Mouse (Mus musculus) lung, adult 2 months (tissue): ENCODE measurements at regions not wholly inside any gene's neighbourhood (a gene's known extent, or its start where the extent isn't known, plus 50 kb on each side); places are given as distances from the start of the nearest gene placed in this dataset.

Experiments
- DNase-seq: peaks from one replicate; pipeline ENCODE4 v3.0.0; 2022
- H3K4me1 ChIP-seq: fragments of 200-500 bp; 2 replicates; pipeline ENCODE4 v1.6.1; 2011; ENCODE audit warnings: low read length; ENCODE audit not compliant: control insufficient read depth, insufficient read depth
- H3K4me3 ChIP-seq: fragments of 200-500 bp; replicated peaks from 2 replicates; pipeline ENCODE3; 2011; ENCODE audit warnings: low read depth, mild to moderate bottlenecking, control low read depth, low read length; ENCODE audit errors: extremely low read depth
- CTCF ChIP-seq: fragments of 200-500 bp; IDR thresholded peaks from 2 replicates; pipeline ENCODE4 v1.5.1; 2011; ENCODE audit warnings: mild to moderate bottlenecking, low read length, control low read depth; ENCODE audit not compliant: insufficient read depth
- POLR2A ChIP-seq: fragments of 200-500 bp; IDR thresholded peaks from 2 replicates; pipeline ENCODE4 v1.6.1; 2011; ENCODE audit warnings: low read depth, mild to moderate bottlenecking, control low read depth, low read length, borderline replicate concordance; ENCODE audit errors: extremely low read depth
- WGBS: fragments of 180-500 bp; shearing (Covaris S2); methylation state at CpG from one replicate; pipeline ENCODE4 v1.1.7; 2018; 5-methylcytosine and 5-hydroxymethylcytosine counted together

DNA sequence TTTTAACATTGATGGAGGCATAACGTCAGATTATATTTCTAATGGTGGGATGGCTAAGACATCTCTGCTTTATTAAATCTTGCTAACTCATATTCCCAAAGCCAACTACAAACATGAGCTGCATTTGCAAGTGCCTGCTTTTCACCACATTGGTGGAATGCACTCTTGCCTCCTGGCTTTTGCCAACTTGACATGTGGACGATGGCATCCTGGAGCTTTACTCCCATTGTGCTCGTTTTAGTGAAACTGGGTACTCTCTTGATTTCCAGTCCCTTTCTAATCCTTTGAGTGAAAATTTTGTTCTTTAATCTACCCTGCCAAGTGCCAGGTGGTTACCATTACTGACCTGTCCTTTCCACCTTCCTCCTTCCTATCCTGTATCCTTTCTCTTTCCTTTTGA is 265.8 kb upstream of the Klf12 start:
- TF ChIP-seq CTCF: no peak
- TF ChIP-seq POLR2A: no peak
- H3K4me1 ChIP-seq: no peaks in the 10 kb centered on the region
- WGBS: 86% methylated on average over 3 of the region's 3 CpGs

DNA sequence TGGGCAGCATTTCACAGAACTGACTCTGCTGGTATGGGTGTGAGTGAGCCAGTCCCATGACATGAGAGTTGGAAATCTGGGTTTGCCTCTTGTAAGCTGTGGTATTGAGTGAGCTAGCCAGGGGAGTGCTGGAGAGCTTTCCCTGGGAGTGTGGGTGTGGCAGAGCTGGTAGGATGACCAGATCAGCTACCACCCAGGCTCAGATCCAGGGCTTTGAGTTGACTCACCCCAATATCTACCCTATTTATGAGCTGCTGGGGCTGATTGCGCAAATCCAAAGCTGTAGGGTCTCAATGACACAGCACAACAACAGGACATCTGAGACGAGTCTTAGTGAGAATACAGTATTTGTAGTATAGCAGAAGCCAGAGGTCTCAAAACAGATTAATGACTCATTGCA is 245.7 kb upstream of the Klf12 start:
- TF ChIP-seq POLR2A (no peak), CTCF (no peak)
- no peak overlapping the region for H3K4me3 ChIP-seq
- DNase-seq: no peak
- 68% methylated on average over 2 of the region's 2 CpGs for WGBS
- no peaks in the 10 kb centered on the region for H3K4me1 ChIP-seq

More for the DNA sequence above, 265.8 kb upstream of the Klf12 start:
- no peak overlapping the region for H3K4me3 ChIP-seq
- no peak for DNase-seq

DNA sequence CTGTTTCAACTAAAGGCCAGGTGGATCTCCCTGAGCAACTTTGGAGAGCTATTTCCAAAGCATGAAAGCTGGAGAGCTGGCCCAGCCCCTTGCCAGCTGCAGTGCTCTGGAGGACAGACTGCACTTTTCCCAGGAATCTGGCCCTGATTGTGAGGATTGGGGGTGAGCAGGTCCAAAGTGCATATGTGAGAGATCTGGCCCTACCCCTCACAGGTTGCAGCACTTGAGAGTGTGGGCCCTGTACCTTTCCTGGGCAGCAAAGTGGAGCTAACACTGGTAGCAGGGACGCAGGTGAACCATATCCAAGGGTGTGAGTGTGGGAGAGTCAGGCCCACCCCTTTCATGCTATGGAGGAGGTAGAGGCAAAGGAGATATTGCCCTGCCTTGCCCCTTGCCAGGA is 245.3 kb upstream of the Klf12 start:
- Histone ChIP-seq H3K4me3 (no peak overlapping the region), H3K4me1 (no peaks in the 10 kb centered on the region)
- no peak for DNase-seq
- no peak for TF ChIP-seq CTCF
- 68% methylated on average over 1 of the region's 1 CpGs for WGBS

DNA sequence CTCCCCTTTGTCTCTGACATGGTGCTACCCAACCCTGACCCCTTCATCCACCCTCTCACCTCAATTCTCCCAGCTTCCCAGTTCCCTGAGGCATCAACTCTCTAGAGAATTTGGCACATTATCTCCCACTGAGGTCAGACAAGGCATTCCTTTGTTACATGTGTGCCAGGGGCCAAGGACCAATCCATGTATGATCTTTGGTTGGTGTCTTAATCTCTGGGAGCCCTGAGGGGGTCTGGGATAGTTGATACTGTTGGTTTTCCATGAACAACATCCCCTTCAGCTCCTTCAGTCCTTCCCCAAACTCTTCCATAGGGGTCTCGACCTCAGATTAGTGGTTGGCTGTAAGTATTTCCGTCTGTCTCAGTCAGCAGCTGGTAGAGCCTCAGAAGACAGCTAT is 224.9 kb upstream of the Klf12 start:
- H3K4me3 ChIP-seq: no peak overlapping the region
- no peaks in the 10 kb centered on the region for H3K4me1 ChIP-seq
- WGBS: 69% methylated on average over 2 of the region's 2 CpGs
- no peak for DNase-seq
- TF ChIP-seq POLR2A (no peak), CTCF (no peak)

DNA sequence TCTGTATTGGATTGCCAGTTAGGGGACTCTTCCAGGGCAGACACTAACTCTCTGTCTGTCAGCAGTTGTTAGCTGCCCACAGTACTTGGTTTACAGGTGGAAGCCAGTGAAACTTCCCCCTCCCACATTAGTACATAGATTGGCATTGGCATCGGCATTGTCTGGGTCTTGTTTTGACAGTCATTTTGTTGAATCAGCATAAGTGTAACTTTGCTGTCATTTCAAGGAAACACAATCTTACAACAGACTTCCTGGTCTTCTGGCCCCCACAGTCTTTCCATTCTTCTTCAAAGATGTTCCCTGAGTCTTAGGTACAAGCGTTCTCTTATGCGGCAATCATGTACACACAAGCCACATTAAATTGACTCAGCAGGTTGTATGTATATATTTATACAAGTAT is 223.6 kb upstream of the Klf12 start:
- WGBS: 69% methylated on average over 3 of the region's 3 CpGs
- no peaks in the 10 kb centered on the region for H3K4me1 ChIP-seq
- H3K4me3 ChIP-seq: no peak overlapping the region
- DNase-seq: no peak
- TF ChIP-seq POLR2A (no peak), CTCF (no peak)

DNA sequence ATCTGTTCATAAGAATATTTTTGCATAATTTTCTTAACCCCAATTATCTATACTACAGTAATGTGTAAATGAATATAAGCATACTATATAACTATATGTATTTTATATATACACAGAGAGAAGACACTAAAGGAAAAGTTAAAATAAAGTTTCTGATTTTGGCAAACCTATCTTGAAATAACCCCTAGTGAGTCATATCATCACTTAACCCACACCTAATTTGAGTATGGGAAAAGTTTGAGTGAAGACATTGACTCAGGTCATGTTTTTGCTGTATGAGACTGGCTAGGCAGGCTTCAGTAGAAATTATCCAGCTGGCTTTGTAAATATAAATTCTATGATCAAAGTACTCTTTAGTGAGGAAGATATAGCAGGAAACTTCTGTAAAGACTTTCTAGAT is 223.1 kb upstream of the Klf12 start:
- no peaks in the 10 kb centered on the region for H3K4me1 ChIP-seq
- no peak overlapping the region for H3K4me3 ChIP-seq
- no peak for DNase-seq
- TF ChIP-seq POLR2A (no peak), CTCF (no peak)

DNA sequence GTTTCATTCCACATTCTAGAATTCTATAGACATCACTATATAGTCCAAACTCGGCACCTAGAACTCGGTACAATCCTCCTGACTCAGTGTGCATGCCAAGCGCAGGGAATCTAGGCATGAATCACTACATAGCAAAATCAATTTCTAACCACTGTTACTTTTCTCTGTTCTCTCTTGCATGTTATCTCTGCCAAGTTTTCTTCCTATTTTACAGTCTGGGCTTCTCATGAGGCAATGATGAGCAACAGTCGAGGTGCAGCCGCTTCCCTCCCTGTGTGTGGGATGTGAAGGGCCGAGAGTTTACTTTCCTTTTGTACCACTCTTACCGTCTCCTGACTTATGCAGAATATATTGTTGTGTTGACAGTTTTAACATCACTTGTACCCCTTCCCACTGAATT is 204.4 kb upstream of the Klf12 start:
- no peak for DNase-seq
- 86% methylated on average over 7 of the region's 7 CpGs for WGBS
- H3K4me1 ChIP-seq: no peaks in the 10 kb centered on the region
- no peak for TF ChIP-seq CTCF
- TF ChIP-seq POLR2A: no peak
- H3K4me3 ChIP-seq: no peak overlapping the region

DNA sequence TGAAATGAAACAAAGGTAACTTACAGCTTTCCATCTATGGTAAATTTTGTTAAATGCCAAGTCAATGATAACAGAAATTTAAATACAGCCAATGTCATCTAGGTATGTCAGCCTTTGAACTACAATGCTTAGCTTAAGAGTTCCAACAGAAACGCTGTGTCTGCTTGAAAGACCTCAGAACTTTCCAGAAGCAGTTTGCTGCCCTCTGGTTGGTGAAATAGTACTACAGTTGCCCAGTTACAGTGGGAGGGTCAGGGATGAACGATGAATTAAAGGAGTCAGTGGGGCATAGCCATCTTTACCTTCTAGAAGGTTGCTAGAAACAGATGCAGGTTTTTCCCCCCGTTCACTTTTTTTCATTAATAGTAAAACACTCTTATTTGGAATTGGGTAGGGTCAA is 201.0 kb upstream of the Klf12 start:
- WGBS: 53% methylated on average over 3 of the region's 3 CpGs

DNA sequence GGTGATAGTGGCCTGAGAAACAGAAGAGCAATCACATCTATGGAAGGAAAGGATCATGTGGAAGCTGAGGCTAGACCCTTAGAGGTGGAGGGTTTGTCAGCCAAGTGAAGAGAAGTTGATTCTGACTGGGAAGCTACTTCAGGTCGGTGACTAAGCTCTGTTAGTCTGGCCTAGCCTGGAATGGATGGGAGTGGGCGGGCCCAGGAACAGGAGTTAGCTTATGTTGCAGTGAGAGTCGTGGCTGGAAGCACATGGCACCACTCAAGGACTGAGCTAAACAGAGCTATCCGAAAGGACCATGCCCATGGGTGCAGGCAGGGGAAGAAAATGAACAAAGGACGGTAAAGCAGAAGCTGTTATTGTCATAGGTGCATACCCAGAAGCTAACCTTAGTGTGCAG is 199.6 kb upstream of the Klf12 start:
- no peak for DNase-seq
- no peak for TF ChIP-seq POLR2A
- TF ChIP-seq CTCF: no peak
- 71% methylated on average over 5 of the region's 5 CpGs for WGBS
- Histone ChIP-seq H3K4me1 (no peaks in the 10 kb centered on the region), H3K4me3 (no peak overlapping the region)

More for the DNA sequence above, 201.0 kb upstream of the Klf12 start:
- Histone ChIP-seq H3K4me3 (no peak overlapping the region), H3K4me1 (no peaks in the 10 kb centered on the region)
- DNase-seq: no peak
- TF ChIP-seq CTCF: no peak
- TF ChIP-seq POLR2A: no peak

DNA sequence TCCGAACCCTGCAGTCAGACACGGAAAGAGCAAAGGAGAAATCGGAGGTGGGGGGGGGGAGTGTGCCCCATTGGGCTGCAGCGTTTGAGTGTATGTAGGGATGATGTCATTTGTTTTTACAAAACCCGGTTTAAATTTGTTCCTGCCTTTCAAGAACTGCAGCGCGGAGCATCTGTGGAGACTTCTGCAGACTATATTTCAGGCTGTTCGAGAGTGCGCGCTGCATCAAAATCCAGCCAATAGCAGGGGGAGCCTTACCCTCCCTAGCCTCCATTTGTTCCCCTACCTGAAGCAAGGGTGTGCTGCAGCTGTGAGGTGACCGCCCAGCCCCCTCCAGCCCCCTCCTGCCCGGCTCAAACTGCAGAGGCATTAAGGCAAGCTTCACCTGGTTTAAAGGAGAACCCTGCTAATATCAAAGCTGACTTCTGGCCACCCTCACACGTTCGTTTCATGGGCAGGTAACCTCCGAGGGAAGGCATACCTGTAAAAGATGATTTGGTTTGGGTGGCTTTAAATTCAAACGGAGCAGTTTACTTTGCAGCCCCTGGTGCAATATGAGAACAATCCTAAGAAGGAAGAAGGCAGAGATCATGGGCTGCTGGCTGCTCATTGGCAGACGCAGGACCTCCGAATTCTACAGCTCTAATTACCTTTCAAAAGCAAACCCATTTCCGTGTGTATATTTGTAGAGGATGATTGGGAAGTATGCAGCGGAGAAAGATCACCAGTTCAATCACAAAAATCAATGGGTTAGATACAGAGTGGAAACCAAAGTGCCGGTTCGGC is 193.3 kb upstream of the Klf12 start:
- WGBS: 8% methylated on average over 22 of the region's 22 CpGs
- TF ChIP-seq CTCF: no peak
- TF ChIP-seq POLR2A: no peak
- no peaks in the 10 kb centered on the region for H3K4me1 ChIP-seq
- DNase-seq: no peak
- no peak overlapping the region for H3K4me3 ChIP-seq

DNA sequence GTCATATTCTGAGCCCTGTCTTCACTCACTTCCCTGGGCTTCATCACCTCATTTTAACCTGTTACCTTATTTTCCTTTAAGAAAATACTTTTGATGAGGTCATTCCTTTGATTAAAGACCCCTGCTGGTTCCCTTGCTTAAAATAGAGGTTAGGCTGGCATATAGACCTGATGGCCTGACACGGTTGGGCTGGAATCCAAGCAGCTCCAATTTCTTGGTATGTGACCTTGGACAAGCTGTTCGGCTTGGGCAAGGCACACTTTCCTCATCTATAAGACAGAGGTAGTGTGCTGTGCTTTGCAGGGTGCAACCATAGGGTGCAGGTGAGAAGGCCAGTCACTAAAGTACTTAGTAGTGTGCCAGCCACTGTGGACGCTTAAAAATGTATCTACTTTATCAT is 183.8 kb upstream of the Klf12 start:
- H3K4me1 ChIP-seq: no peaks in the 10 kb centered on the region
- WGBS: 76% methylated on average over 3 of the region's 3 CpGs
- no peak for TF ChIP-seq CTCF
- no peak for TF ChIP-seq POLR2A
- no peak overlapping the region for H3K4me3 ChIP-seq
- DNase-seq: no peak
